Mouse (Mus musculus) neural tube, embryonic 11.5 days (tissue): ENCODE data around the gene Rec114. TPM values are rescaled to one million over a fixed set of nuclear protein-coding genes. Genes with fewer than 3 reads are reported as not detected.

ENCODE experiments used
- ATAC-seq: fragments of 200-750 bp; cut with Nextera tagmentation; 2 replicates; pipeline ENCODE4 v1.8.0; 2017; ENCODE audit warnings: moderate number of reproducible peaks, mild to moderate bottlenecking, moderate TSS enrichment, moderate library complexity; ENCODE audit not compliant: insufficient read depth, low FRiP score, low TSS enrichment
- DNase-seq: peaks from one replicate; pipeline ENCODE4 v3.0.0-alpha.2; 2015; ENCODE audit warnings: low spot score
- H3K27ac ChIP-seq: fragments of 300-500 bp; sonication (generic); 2 replicates; pipeline ENCODE4 v1.5.1; 2014; ENCODE audit warnings: low read depth, mild to moderate bottlenecking, low read length
- H3K27me3 ChIP-seq: fragments of 300-500 bp; sonication (generic); 2 replicates; pipeline ENCODE4 v1.6.1; 2014; ENCODE audit warnings: mild to moderate bottlenecking, low read length, mixed read lengths; ENCODE audit not compliant: control insufficient read depth, insufficient read depth
- H3K36me3 ChIP-seq: fragments of 300-500 bp; sonication (generic); 2 replicates; pipeline ENCODE4 v1.6.1; 2014; ENCODE audit warnings: mild to moderate bottlenecking, low read length, moderate library complexity, mixed read lengths; ENCODE audit not compliant: control insufficient read depth, insufficient read depth
- H3K4me1 ChIP-seq: fragments of 300-500 bp; sonication (generic); 2 replicates; pipeline ENCODE4 v1.6.1; 2014; ENCODE audit warnings: low read length, mixed read lengths; ENCODE audit not compliant: control insufficient read depth, insufficient read depth
- H3K4me2 ChIP-seq: fragments of 300-500 bp; sonication (generic); 2 replicates; pipeline ENCODE4 v1.6.1; 2014; ENCODE audit warnings: low read depth, mild to moderate bottlenecking, moderate library complexity
- H3K4me3 ChIP-seq: fragments of 300-500 bp; sonication (generic); 2 replicates; pipeline ENCODE4 v1.5.1; 2014; ENCODE audit warnings: low read depth, low read length
- H3K9ac ChIP-seq: fragments of 300-500 bp; sonication (generic); 2 replicates; pipeline ENCODE4 v1.6.1; 2014; ENCODE audit warnings: mild to moderate bottlenecking, low read length
- H3K9me3 ChIP-seq: fragments of 300-500 bp; sonication (generic); 2 replicates; pipeline ENCODE4 v1.6.1; 2016; ENCODE audit warnings: low read length; ENCODE audit not compliant: control insufficient read depth
- WGBS: fragments of 180-500 bp; shearing (Covaris S2); extraction: QIAGEN DNeasy Blood & Tissue Kit; methylation state at CpG from one replicate; pipeline ENCODE4 v1.1.7; 2014; 5-methylcytosine and 5-hydroxymethylcytosine counted together
- polyA plus RNA-seq: library from polyadenylated mRNA; unstranded; fragments of >200 nt; fragmentation: Nextera tagmentation; extraction: Ambion mirVana; gene quantifications from 2 replicates; pipeline ENCODE4 v1.2.1, GENCODE M21; 2014

Gene Rec114
- polyA plus RNA-seq, 1 experiment from 2014 or later: 2.7 TPM

GRCm38 (mm10) chr9:58707796-58708195 is 36.0 kb downstream of the Rec114 start:
- WGBS: 89% methylated on average over 11 of the region's 11 CpGs
- Histone ChIP-seq H3K4me3 (no peak overlapping the region), H3K4me1 (no peaks in the 10 kb centered on the region), H3K9ac (no peak overlapping the region), H3K36me3 (no peaks in the 10 kb centered on the region), H3K9me3 (no peaks in the 10 kb centered on the region), H3K4me2 (no peak overlapping the region), H3K27ac (no peak overlapping the region), H3K27me3 (no peaks in the 10 kb centered on the region)
- ATAC-seq (no peak), DNase-seq (no peak)

GRCm38 (mm10) chr9:58706024-58706423 is 37.7 kb downstream of the Rec114 start:
- Histone ChIP-seq H3K9me3 (no peaks in the 10 kb centered on the region), H3K4me2 (no peak overlapping the region), H3K4me1 (no peaks in the 10 kb centered on the region), H3K9ac (no peak overlapping the region), H3K27me3 (no peaks in the 10 kb centered on the region), H3K27ac (no peak overlapping the region), H3K36me3 (no peaks in the 10 kb centered on the region), H3K4me3 (no peak overlapping the region)
- 86% methylated on average over 7 of the region's 7 CpGs for WGBS
- DNase-seq (no peak), ATAC-seq (no peak)

GRCm38 (mm10) chr9:58703766-58704165 is 40.0 kb downstream of the Rec114 start:
- 89% methylated on average over 7 of the region's 7 CpGs for WGBS
- ATAC-seq: no peak
- Histone ChIP-seq H3K4me1 (no peaks in the 10 kb centered on the region), H3K27ac (no peak overlapping the region), H3K9ac (no peak overlapping the region), H3K4me2 (no peak overlapping the region), H3K9me3 (no peaks in the 10 kb centered on the region), H3K27me3 (no peaks in the 10 kb centered on the region), H3K4me3 (no peak overlapping the region), H3K36me3 (no peaks in the 10 kb centered on the region)
- DNase-seq: no peak

GRCm38 (mm10) chr9:58701751-58702150 is 42.0 kb downstream of the Rec114 start:
- ATAC-seq (no peak), DNase-seq (no peak)
- H3K9ac ChIP-seq: no peak overlapping the region
- H3K4me2 ChIP-seq: no peak overlapping the region
- H3K27me3 ChIP-seq: no peaks in the 10 kb centered on the region
- H3K4me3 ChIP-seq: no peak overlapping the region
- 86% methylated on average over 2 of the region's 2 CpGs for WGBS
- no peaks in the 10 kb centered on the region for H3K9me3 ChIP-seq
- no peaks in the 10 kb centered on the region for H3K4me1 ChIP-seq
- H3K36me3 ChIP-seq: no peaks in the 10 kb centered on the region
- H3K27ac ChIP-seq: no peak overlapping the region

DNA sequence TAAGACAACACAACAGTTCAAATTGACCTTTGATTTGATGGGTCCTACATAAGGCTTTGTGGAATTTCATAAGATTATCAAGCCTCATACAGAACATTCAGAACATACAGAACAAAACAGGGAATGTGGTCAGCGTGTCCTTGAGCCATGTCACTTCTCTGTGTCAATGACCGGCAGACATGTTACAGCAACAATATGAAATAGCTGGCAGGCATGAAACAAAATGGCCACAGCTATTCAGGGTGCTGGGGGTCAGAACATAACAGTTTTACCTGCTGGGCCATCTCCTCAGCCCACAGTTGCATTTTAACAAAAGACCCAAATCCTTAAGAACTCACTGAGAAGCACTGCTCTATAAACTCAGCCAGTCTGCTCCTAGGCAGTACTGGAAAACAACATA is 45.3 kb downstream of the Rec114 start:
- ATAC-seq: no peak
- 96% methylated on average over 2 of the region's 2 CpGs for WGBS
- H3K4me3 ChIP-seq: no peak overlapping the region

GRCm38 (mm10) chr9:58691471-58691870 is 52.3 kb downstream of the Rec114 start:
- DNase-seq (no peak), ATAC-seq (no peak)
- H3K9me3 ChIP-seq: no peaks in the 10 kb centered on the region
- no peaks in the 10 kb centered on the region for H3K4me1 ChIP-seq
- no peak overlapping the region for H3K4me2 ChIP-seq
- no peaks in the 10 kb centered on the region for H3K27me3 ChIP-seq
- no peak overlapping the region for H3K27ac ChIP-seq
- H3K4me3 ChIP-seq: no peak overlapping the region
- H3K36me3 ChIP-seq: no peaks in the 10 kb centered on the region
- 91% methylated on average over 7 of the region's 7 CpGs for WGBS
- no peak overlapping the region for H3K9ac ChIP-seq

More for the DNA sequence above, 45.3 kb downstream of the Rec114 start:
- H3K9me3 ChIP-seq: no peaks in the 10 kb centered on the region
- no peak overlapping the region for H3K4me2 ChIP-seq
- no peak overlapping the region for H3K27ac ChIP-seq
- no peaks in the 10 kb centered on the region for H3K4me1 ChIP-seq
- H3K36me3 ChIP-seq: no peaks in the 10 kb centered on the region
- H3K27me3 ChIP-seq: no peaks in the 10 kb centered on the region
- no peak overlapping the region for H3K9ac ChIP-seq
- DNase-seq: no peak

DNA sequence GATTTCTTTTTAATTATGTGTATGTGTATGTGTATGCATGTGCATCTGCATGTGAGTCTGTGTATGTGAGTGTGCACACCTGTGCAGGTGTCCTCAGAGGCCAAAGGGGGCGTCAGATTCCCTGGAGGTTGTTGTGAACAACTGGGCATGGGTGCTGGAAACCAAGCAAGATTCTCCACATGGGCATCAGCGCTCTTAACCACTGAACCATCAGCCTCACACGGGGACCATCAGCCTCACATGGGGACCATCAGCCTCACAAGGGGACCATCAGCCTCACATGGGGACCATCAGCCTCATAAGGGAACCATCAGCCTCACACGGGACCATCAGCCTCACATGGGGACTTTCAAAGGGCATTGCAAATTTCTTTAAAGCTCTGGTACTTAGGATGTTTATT is 53.1 kb downstream of the Rec114 start:
- Histone ChIP-seq H3K4me3 (no peak overlapping the region), H3K27me3 (no peaks in the 10 kb centered on the region), H3K4me2 (no peak overlapping the region), H3K36me3 (no peaks in the 10 kb centered on the region), H3K27ac (no peak overlapping the region), H3K9ac (no peak overlapping the region), H3K4me1 (no peaks in the 10 kb centered on the region), H3K9me3 (no peaks in the 10 kb centered on the region)
- no peak for ATAC-seq
- WGBS: 76% methylated on average over 4 of the region's 4 CpGs
- no peak for DNase-seq

GRCm38 (mm10) chr9:58688076-58688475 is 55.7 kb downstream of the Rec114 start:
- Histone ChIP-seq H3K36me3 (no peaks in the 10 kb centered on the region), H3K27me3 (no peaks in the 10 kb centered on the region), H3K4me3 (no peak overlapping the region), H3K9ac (no peak overlapping the region), H3K9me3 (no peaks in the 10 kb centered on the region), H3K27ac (no peak overlapping the region), H3K4me1 (no peaks in the 10 kb centered on the region), H3K4me2 (no peak overlapping the region)
- ATAC-seq (no peak), DNase-seq (no peak)
- 74% methylated on average over 4 of the region's 4 CpGs for WGBS

- ATAC-seq: no peak
- no peaks in the 10 kb centered on the region for H3K4me1 ChIP-seq
- no peak overlapping the region for H3K4me2 ChIP-seq
- no peaks in the 10 kb centered on the region for H3K27me3 ChIP-seq
- no peak overlapping the region for H3K9ac ChIP-seq
- no peak overlapping the region for H3K4me3 ChIP-seq
- H3K27ac ChIP-seq: no peak overlapping the region
- DNase-seq: peak; percentile 8
- 87% methylated on average over 10 of the region's 10 CpGs for WGBS
- H3K9me3 ChIP-seq: no peaks in the 10 kb centered on the region
- no peaks in the 10 kb centered on the region for H3K36me3 ChIP-seq
Observed at GRCm38 (mm10) chr9:58685290-58685689, 58.5 kb downstream of the Rec114 start.
